Mouse (Mus musculus) embryonic fibroblast, embryonic 13.5 days (primary cell): ENCODE results near the gene Lgi1.

Experiments used
- CTCF ChIP-seq: IDR thresholded peaks from 2 replicates; pipeline ENCODE4 v1.5.1; 2011; ENCODE audit warnings: mild to moderate bottlenecking, control low read depth, low read length, moderate library complexity, borderline replicate concordance; ENCODE audit not compliant: insufficient read depth
- POLR2A ChIP-seq: IDR thresholded peaks from 2 replicates; pipeline ENCODE4 v1.6.1; 2011; ENCODE audit warnings: low read depth, mild to moderate bottlenecking, control low read depth, low read length, moderate library complexity

- TF ChIP-seq POLR2A (no peak), CTCF (no peak)
Observed at GRCm38 (mm10) chr19:38316602-38317313, 52.4 kb downstream of the Lgi1 start.
